Mouse (Mus musculus) ES-E14 (cell line): ENCODE measurements around the gene Man2a1. TPM values are rescaled to one million over a fixed set of nuclear protein-coding genes. Genes with fewer than 3 reads are reported as not detected.

ENCODE experiments used
- DNase-seq: peaks from one replicate; pipeline ENCODE4 v3.0.0-alpha.2; 2013; ENCODE audit warnings: low read depth, low spot score
- H3K27ac ChIP-seq: 2 replicates; pipeline ENCODE4 v1.5.1; 2012; ENCODE audit warnings: low read depth, mild to moderate bottlenecking, low read length, moderate library complexity, mixed read lengths; ENCODE audit not compliant: poor library complexity, insufficient read depth, severe bottlenecking
- H3K36me3 ChIP-seq: 2 replicates; pipeline ENCODE4 v1.6.1; 2012; ENCODE audit warnings: mild to moderate bottlenecking, low read length, moderate library complexity, mixed read lengths; ENCODE audit not compliant: control insufficient read depth, poor library complexity, insufficient read depth, severe bottlenecking
- H3K4me1 ChIP-seq, 2 experiments: fragments of 150-350 bp in 1 of 2; sonication (generic) in 1 of 2; 2 replicates each; pipeline ENCODE4 v1.6.1; 2012; ENCODE audit warnings: low read length in 2 of 2, mild to moderate bottlenecking in 1 of 2, mixed read lengths in 1 of 2; ENCODE audit not compliant: control insufficient read depth in 2 of 2, insufficient read depth in 2 of 2, poor library complexity in 1 of 2
- H3K4me3 ChIP-seq, 2 experiments: fragments of 150-350 bp in 1 of 2; sonication (generic) in 1 of 2; 2 replicates each; pipeline ENCODE4 v1.5.1; 2012; ENCODE audit warnings: low read length in 2 of 2, low read depth in 1 of 2, mild to moderate bottlenecking in 1 of 2, mixed read lengths in 1 of 2; ENCODE audit not compliant: insufficient read depth in 1 of 2, poor library complexity in 1 of 2, severe bottlenecking in 1 of 2
- H3K9ac ChIP-seq: 2 replicates; pipeline ENCODE4 v1.6.1; 2012; ENCODE audit warnings: low read depth, mild to moderate bottlenecking, low read length, mixed read lengths; ENCODE audit not compliant: poor library complexity, insufficient read depth, severe bottlenecking
- H3K9me3 ChIP-seq: fragments of 150-350 bp; sonication (generic); 2 replicates; pipeline ENCODE4 v1.6.1; 2012; ENCODE audit warnings: low read depth, mild to moderate bottlenecking, low read length; ENCODE audit not compliant: control insufficient read depth, insufficient read depth
- CHD2 ChIP-seq: IDR thresholded peaks from 2 replicates; pipeline ENCODE4 v1.6.1; 2014; ENCODE audit warnings: mild to moderate bottlenecking, low read depth, low read length, inconsistent platforms
- HCFC1 ChIP-seq: IDR thresholded peaks from 2 replicates; pipeline ENCODE4 v1.6.1; 2012; ENCODE audit warnings: low read length, inconsistent platforms, borderline replicate concordance; ENCODE audit not compliant: insufficient read depth
- MAFK ChIP-seq: IDR thresholded peaks from 2 replicates; pipeline ENCODE4 v1.6.1; 2014; ENCODE audit warnings: mild to moderate bottlenecking, low read depth, low read length, inconsistent platforms; ENCODE audit not compliant: insufficient read depth
- ZC3H11A ChIP-seq: IDR thresholded peaks from 2 replicates; pipeline ENCODE4 v1.6.1; 2012; ENCODE audit warnings: low read depth, mild to moderate bottlenecking, inconsistent platforms, low read length, borderline replicate concordance
- ZNF384 ChIP-seq: IDR thresholded peaks from 2 replicates; pipeline ENCODE4 v1.6.1; 2012; ENCODE audit warnings: low read depth, low read length, inconsistent platforms
- in situ Hi-C, 2 experiments: fragments of 600-800 bp; cut with MboI; formaldehyde crosslinking; loops; one replicate each; pipeline ENCODE4 v1.15.1; 2025; ENCODE audit warnings: low sequenced_read_pairs in 2 of 2, inconsistent platforms in 1 of 2; ENCODE audit not compliant: unreplicated experiment in 2 of 2
- total RNA-seq: library from RNA; depleted of rRNA; stranded (reverse); fragments of 300-350 nt; gene quantifications from 2 replicates; pipeline ENCODE4 v1.2.3, GENCODE M21; 2012

The Man2a1 gene
- total RNA-seq, 1 experiment = 42.7 TPM

- no peak for DNase-seq
- Histone ChIP-seq H3K4me3 (no peak overlapping the region), H3K27ac (no peak overlapping the region), H3K36me3 (no peaks in the 10 kb centered on the region; the same call in 1 of the 2 replicates), H3K9me3 (no peaks in the 10 kb centered on the region), H3K4me1 (0 out of 4 replicates have a peak, but pooled peaks cover 0 to 2% of the 10 kb centered on the region in 2 experiments), H3K9ac (no peak overlapping the region)
- TF ChIP-seq ZC3H11A = no peak
- TF ChIP-seq HCFC1 = no peak
- no peak for TF ChIP-seq CHD2
- no peak for TF ChIP-seq ZNF384
- TF ChIP-seq MAFK = no peak
- in situ Hi-C loops = no loop called here
Observed at GRCm38 (mm10) chr17:64751249-64751648, 150.7 kb downstream of the Man2a1 start.

- no peak for DNase-seq
- no peak overlapping the region for H3K27ac ChIP-seq
- no peak overlapping the region for H3K4me3 ChIP-seq
- in situ Hi-C loops = no loop called here
- 0 out of 4 replicates have a peak, but pooled peaks cover 0 to 2% of the 10 kb centered on the region in 2 experiments for H3K4me1 ChIP-seq
- no peak overlapping the region for H3K9ac ChIP-seq
- TF ChIP-seq ZNF384 (no peak), HCFC1 (no peak), MAFK (no peak), ZC3H11A (no peak), CHD2 (no peak)
- no peaks in the 10 kb centered on the region for H3K9me3 ChIP-seq
- H3K36me3 ChIP-seq = no peaks in the 10 kb centered on the region
Observed at GRCm38 (mm10) chr17:64752126-64753019, 151.8 kb downstream of the Man2a1 start.

- in situ Hi-C loops = no loop called here
- TF ChIP-seq MAFK (no peak), CHD2 (no peak), ZC3H11A (no peak), HCFC1 (no peak), ZNF384 (no peak)
- Histone ChIP-seq H3K9ac (no peak overlapping the region), H3K27ac (no peak overlapping the region), H3K4me3 (no peak overlapping the region), H3K4me1 (0 out of 4 replicates have a peak, but pooled peaks cover 0 to 2% of the 10 kb centered on the region in 2 experiments), H3K36me3 (no peaks in the 10 kb centered on the region), H3K9me3 (no peaks in the 10 kb centered on the region)
- DNase-seq = no peak
Observed at GRCm38 (mm10) chr17:64753507-64753906, 153.0 kb downstream of the Man2a1 start.

GRCm38 (mm10) chr17:64754142-64754863 is 153.8 kb downstream of the Man2a1 start:
- Histone ChIP-seq H3K9ac (no peak overlapping the region), H3K4me1 (0 out of 4 replicates have a peak, but pooled peaks cover 0 to 1% of the 10 kb centered on the region in 2 experiments), H3K27ac (no peak overlapping the region), H3K9me3 (no peaks in the 10 kb centered on the region), H3K36me3 (no peaks in the 10 kb centered on the region), H3K4me3 (no peak overlapping the region)
- DNase-seq = no peak
- in situ Hi-C loops = no loop called here
- no peak for TF ChIP-seq MAFK
- TF ChIP-seq ZNF384 = no peak
- no peak for TF ChIP-seq ZC3H11A
- no peak for TF ChIP-seq HCFC1
- no peak for TF ChIP-seq CHD2
